Mouse (Mus musculus) adrenal gland, adult 2 months (tissue): ENCODE results near the gene Olfr1388. TPM values are rescaled to one million over a fixed set of nuclear protein-coding genes. Genes with fewer than 3 reads are reported as not detected.
"Not testable (repeated sequence)": the region's sequence is repeated elsewhere in the genome, so short reads cannot be mapped to it uniquely, and the experiment has no call there.

Experiments used
- DNase-seq: peaks from one replicate; pipeline ENCODE4 v3.0.0; 2021
- long read RNA-seq: library from polyadenylated mRNA; stranded (forward); transcript quantifications from one replicate; pipeline ENCODE4 v2.0.0, GENCODE M21; 2021
- polyA plus RNA-seq: library from polyadenylated mRNA; depleted of rRNA; stranded (reverse); fragments of >200 nt; gene quantifications from 2 replicates; pipeline ENCODE4 v1.2.3, GENCODE M21; 2012; rRNA removed
- total RNA-seq, 2 experiments: library from RNA; stranded (reverse); gene quantifications; 2 replicates each; pipeline ENCODE4 v1.2.3; 2021

Olfr1388 gene
- total RNA-seq (under 1 TPM in 1 of 2 experiments, not detected in 1; 0.12 TPM), polyA plus RNA-seq (not detected in 2 replicates)
- long read RNA-seq, result 0 reads

DNA sequence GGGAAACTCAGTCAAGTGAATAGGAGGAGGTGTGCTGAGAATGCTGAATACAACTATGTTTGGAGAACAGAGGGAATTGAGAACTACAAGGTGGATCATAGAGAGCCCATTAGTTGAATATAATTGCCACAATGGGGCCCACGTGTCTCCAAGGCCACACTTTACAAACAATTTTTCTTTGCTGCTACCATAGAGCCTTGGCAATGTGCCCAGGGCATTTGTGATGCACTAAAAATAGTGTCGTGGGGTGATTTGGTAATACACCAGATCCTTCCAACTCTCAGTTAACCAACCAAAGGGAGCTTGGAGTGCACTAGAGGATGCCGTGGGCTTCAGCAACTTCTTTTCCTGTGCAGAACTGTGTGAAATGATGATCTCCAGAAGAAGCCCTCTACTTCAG, at the start of gene Olfr1388:
Gene Olfr1388 (plus strand): TSS at position 214 of the 400 bp plus-strand sequence.
- DNase-seq, result peak; percentile 18

DNA sequence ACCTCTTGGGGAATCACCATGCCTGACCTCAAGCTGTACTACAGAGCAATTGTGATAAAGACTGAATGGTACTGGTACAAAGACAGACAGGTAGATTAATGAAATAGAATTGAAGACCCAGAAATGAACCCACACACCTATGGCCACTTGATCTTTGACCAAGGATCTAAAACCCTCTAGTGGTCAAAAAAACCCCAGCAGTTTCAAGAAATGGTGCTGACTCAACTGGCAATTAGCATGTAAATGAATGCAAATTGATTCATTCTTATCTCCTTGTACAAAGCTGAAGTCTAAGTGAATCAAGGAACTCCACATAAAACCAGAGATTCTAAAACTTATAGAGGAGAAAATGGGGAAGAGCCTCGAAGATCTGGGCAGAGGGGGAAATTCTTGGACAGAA, 43.7 kb upstream of the Olfr1388 start:
- not testable (repeated sequence) for DNase-seq

- DNase-seq, result no peak
These were observed 29.6 kb upstream of the Olfr1388 start for GRCm38 (mm10) chr11:49406784-49407183.

- peak; percentile 25 for DNase-seq
These were observed 25.9 kb upstream of the Olfr1388 start for GRCm38 (mm10) chr11:49410540-49410939.

GRCm38 (mm10) chr11:49422767-49423166, 13.7 kb upstream of the Olfr1388 start, which contains the start of gene Olfr1389:
TSS of gene Olfr1389 (plus strand) at chr11:49423067.
- DNase-seq, result no peak

DNA sequence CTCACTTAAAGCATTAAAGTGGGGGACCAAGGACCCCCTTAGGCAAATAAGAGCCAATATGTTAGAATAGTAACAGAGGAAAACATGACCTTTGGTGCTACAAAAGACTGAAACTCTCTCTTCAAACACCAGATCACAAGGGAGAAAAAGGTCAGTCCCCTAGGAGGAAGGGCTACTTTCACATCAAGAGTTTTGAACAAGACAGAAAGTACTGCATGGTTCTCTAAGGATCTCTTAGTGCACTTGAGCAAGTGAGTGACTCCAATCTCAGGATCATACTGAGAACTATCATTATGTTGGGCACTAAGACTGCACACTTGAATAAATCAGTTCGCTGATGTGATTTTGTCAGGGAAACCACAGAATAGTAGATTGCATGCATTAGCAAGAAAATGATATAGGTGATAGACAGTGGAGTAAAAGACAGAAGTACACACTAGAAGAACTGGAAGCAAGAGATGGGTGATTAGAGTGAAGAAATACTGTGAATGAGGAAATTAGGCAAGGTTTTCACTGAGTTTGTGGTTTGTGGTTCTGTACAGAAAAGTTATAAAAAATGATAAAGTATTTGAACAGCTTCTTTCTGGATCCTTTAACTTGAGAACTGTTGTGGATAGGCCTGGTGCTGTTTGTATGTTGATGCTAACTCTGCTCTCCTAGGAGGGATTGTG, 11.0 kb upstream of the Olfr1388 start:
- DNase-seq, result no peak

DNA sequence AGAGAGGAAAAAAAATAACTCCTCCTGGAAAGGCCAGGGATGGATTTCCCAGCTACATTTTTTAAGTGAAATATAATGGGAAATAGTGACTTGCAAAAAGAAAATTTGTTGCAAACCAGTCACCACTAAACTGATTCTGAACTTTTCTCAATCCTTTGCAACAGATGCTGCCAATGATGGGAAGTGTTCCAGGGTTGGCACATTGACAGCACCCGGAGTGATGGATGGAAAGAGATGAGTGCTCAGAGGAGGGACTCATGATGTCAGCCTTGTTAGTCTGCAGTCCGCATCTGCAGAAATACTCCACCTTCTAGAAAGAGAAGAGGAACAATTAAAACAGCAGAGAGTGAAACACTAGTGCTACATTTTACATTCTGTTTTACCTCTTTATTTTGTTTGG, 6.8 kb upstream of the Olfr1388 start:
- no peak for DNase-seq

- DNase-seq, result no peak
These were observed 18.6 kb downstream of the Olfr1388 start, which contains the start of gene Olfr1387 for GRCm38 (mm10) chr11:49455043-49455442. TSS of gene Olfr1387 (plus strand) at chr11:49455343.

DNA sequence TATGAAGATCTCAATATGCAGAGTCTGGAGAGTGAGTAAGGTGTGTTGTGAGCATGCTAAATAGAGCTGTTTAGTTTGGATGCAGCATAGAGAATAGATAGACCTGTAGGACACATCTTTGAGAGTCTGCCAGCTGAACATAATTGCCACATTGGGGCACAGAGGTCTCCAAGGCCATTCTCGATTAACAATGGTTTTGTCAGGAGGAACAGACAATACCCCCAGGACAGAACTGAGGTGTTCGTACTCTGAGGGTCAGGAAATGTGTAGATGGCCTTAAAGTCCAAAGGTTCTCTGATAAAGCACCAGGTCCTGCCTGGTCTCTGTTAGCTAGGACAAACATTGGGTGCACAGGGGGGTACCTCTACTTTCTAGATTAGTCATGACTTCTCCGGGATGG, 28.3 kb downstream of the Olfr1388 start, which contains the start of gene Olfr1386:
Gene Olfr1386 (plus strand): TSS at position 301 of the 400 bp plus-strand sequence.
- DNase-seq, result not testable (repeated sequence)

- DNase-seq, result no peak
These were observed 49.5 kb downstream of the Olfr1388 start for GRCm38 (mm10) chr11:49485973-49486372.

DNA sequence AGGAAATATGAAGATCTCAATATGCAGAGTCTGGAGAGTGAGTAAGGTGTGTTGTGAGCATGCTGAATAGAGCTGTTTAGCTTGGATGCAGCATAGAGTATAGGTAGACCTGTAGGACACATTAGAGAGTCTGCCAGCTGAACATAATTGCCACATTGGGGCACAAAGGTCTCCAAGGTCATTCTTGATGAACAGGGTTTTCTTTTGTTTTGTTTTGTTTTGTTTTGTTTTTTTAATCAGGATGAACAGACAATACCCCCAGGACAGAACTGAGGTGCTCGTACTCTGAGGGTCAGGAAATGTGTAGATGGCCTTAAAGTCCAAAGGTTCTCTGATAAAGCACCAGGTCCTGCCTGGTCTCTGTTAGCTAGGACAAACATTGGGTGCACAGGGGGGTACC, 52.3 kb downstream of the Olfr1388 start, which contains the start of gene Olfr1385:
Gene Olfr1385 (plus strand): TSS at position 301 of the 400 bp plus-strand sequence.
- not testable (repeated sequence) for DNase-seq

Other genes starting within 250 kb of the Olfr1388 start
- 10 to 100 TPM; 13.3 to 33.0 TPM for gene Btnl9, start 249.5 kb upstream of the Olfr1388 start, total RNA-seq
- 90.4 and 126 TPM in 2 replicates for gene Btnl9, start 249.5 kb upstream of the Olfr1388 start, polyA plus RNA-seq
- 10 to 100 TPM; 25.8 to 40.9 TPM for gene Zfp62, start 233.3 kb upstream of the Olfr1388 start, total RNA-seq
- gene Zfp62, start 233.3 kb upstream of the Olfr1388 start, polyA plus RNA-seq, result 2.2 and 2.7 TPM in 2 replicates
- gene Mgat1, start 192.4 kb upstream of the Olfr1388 start, total RNA-seq, result 100 to 1,000 TPM; 115 to 119 TPM
- gene Mgat1, start 192.4 kb upstream of the Olfr1388 start, polyA plus RNA-seq, result 173 and 211 TPM in 2 replicates
- gene Olfr1393, start 158.3 kb upstream of the Olfr1388 start, total RNA-seq, result under 1 TPM in 1 of 2 experiments, not detected in 1; 0.32 TPM
- 0.04 TPM in 1 of 2 replicates, not detected in the other for gene Olfr1393, start 158.3 kb upstream of the Olfr1388 start, polyA plus RNA-seq
- gene Olfr1392, start 151.3 kb upstream of the Olfr1388 start, total RNA-seq, result not detected
- gene Olfr1392, start 151.3 kb upstream of the Olfr1388 start, polyA plus RNA-seq, result 0.22 TPM in 1 of 2 replicates, not detected in the other
- not detected for gene Olfr10, start 131.9 kb upstream of the Olfr1388 start, total RNA-seq
- not detected in 2 replicates for gene Olfr10, start 131.9 kb upstream of the Olfr1388 start, polyA plus RNA-seq
- not detected for gene Olfr1391, start 113.9 kb upstream of the Olfr1388 start, total RNA-seq
- gene Olfr1391, start 113.9 kb upstream of the Olfr1388 start, polyA plus RNA-seq, result not detected in 2 replicates
- not detected for gene Olfr1390, start 101.4 kb upstream of the Olfr1388 start, total RNA-seq
- gene Olfr1390, start 101.4 kb upstream of the Olfr1388 start, polyA plus RNA-seq, result not detected in 2 replicates
- not detected for gene Olfr1389, start 13.6 kb upstream of the Olfr1388 start, total RNA-seq
- not detected in 2 replicates for gene Olfr1389, start 13.6 kb upstream of the Olfr1388 start, polyA plus RNA-seq
- not detected for gene Olfr1387, start 18.7 kb downstream of the Olfr1388 start, total RNA-seq
- gene Olfr1387, start 18.7 kb downstream of the Olfr1388 start, polyA plus RNA-seq, result not detected in 2 replicates
- gene Olfr1386, start 28.4 kb downstream of the Olfr1388 start, total RNA-seq, result not detected
- gene Olfr1386, start 28.4 kb downstream of the Olfr1388 start, polyA plus RNA-seq, result not detected in 2 replicates
- not detected for gene Olfr1385, start 52.4 kb downstream of the Olfr1388 start, total RNA-seq
- gene Olfr1385, start 52.4 kb downstream of the Olfr1388 start, polyA plus RNA-seq, result not detected in 2 replicates
- gene Olfr1384, start 70.1 kb downstream of the Olfr1388 start, total RNA-seq, result under 1 TPM in 1 of 2 experiments, not detected in 1; 0.37 TPM
- gene Olfr1384, start 70.1 kb downstream of the Olfr1388 start, polyA plus RNA-seq, result not detected in 2 replicates
- gene Olfr1383, start 83.0 kb downstream of the Olfr1388 start, total RNA-seq, result not detected
- not detected in 2 replicates for gene Olfr1383, start 83.0 kb downstream of the Olfr1388 start, polyA plus RNA-seq
- not detected for gene Olfr1382, start 91.6 kb downstream of the Olfr1388 start, total RNA-seq
- gene Olfr1382, start 91.6 kb downstream of the Olfr1388 start, polyA plus RNA-seq, result not detected in 2 replicates
- gene Olfr1381, start 106.8 kb downstream of the Olfr1388 start, total RNA-seq, result not detected
- not detected in 2 replicates for gene Olfr1381, start 106.8 kb downstream of the Olfr1388 start, polyA plus RNA-seq
- gene Olfr1380, start 120.3 kb downstream of the Olfr1388 start, total RNA-seq, result not detected
- not detected in 2 replicates for gene Olfr1380, start 120.3 kb downstream of the Olfr1388 start, polyA plus RNA-seq
- 10 to 100 TPM; 12.5 to 20.9 TPM for gene Flt4, start 172.6 kb downstream of the Olfr1388 start, total RNA-seq
- gene Flt4, start 172.6 kb downstream of the Olfr1388 start, polyA plus RNA-seq, result 16.5 and 17.5 TPM in 2 replicates
- gene Scgb3a1, start 227.0 kb downstream of the Olfr1388 start, total RNA-seq, result not detected
- 0.58 TPM in 1 of 2 replicates, not detected in the other for gene Scgb3a1, start 227.0 kb downstream of the Olfr1388 start, polyA plus RNA-seq